Mouse (Mus musculus): ENCODE data around the gene Prnp. TPM values are rescaled to one million over a fixed set of nuclear protein-coding genes. Genes with fewer than 3 reads are reported as not detected.
A peak's percentile ranks its signal among the peaks of the same experiment; 100 is the strongest.

The Prnp gene
- polyA plus RNA-seq, 1 experiment from 2014 or later: 184 TPM

DNA sequence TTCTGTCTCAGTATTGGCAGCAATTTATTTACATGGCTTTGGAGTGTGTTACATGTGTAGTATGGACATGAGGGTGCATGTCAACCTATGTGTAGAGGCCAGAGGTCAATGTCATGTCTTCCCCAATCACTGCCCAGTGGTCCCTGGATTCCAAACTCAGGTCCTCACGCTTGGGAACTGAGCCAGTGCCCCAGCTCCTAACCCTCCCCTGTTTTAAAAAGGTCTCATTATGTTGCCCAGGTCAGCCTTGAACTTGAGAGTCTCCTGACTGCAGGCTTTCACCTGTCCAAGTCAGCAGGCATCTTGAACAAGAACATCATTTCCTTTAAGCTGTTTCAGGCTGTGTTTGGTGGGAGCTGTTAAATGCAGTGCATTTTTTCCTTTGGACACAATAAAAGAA is 822 bp upstream of the Prnp start:
- Histone ChIP-seq H3K4me2 (replicated peaks) (peak overlapping the region; percentile 54; the same call in 1 of the 2 replicates), H3K4me3 (no peak overlapping the region), H3K4me1 (peaks cover 43% of the 10 kb centered on the region), H3K27me3 (no peaks in the 10 kb centered on the region), H3K9me3 (no peaks in the 10 kb centered on the region), H3K9ac (replicated peaks) (no peak overlapping the region), H3K27ac (replicated peaks) (no peak overlapping the region), H3K36me3 (no peaks in the 10 kb centered on the region)
- WGBS: 76% methylated on average over 1 of the region's 1 CpGs
- ATAC-seq (replicated peaks): no peak

DNA sequence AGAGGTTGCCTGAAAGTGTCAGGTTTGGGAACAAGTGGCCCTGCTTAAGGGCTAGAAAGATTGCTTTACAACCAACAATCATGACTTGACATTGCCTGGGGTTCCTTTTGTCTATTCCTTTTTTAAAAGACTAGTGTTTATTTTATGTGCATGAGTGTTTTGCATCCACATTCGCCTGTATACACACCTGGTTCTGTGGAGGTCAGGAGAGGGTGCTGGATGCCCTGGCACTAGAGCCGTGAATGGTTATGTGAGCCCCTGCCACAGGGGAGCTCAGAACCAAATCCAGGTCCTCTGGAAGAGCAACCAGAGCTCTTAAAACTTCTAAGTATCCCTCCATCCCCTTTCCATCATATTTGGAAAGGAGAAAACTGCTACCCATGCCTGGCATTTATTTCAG is 1.1 kb downstream of the Prnp start:
- 52% methylated on average over 2 of the region's 2 CpGs for WGBS
- Histone ChIP-seq H3K9me3 (no peaks in the 10 kb centered on the region), H3K4me1 (peaks cover 44% of the 10 kb centered on the region), H3K27ac (replicated peaks) (peak overlapping the region; percentile 98), H3K4me2 (replicated peaks) (peak overlapping the region; percentile 54), H3K4me3 (peak overlapping the region; percentile 94), H3K27me3 (no peaks in the 10 kb centered on the region), H3K9ac (replicated peaks) (peak overlapping the region; percentile 94), H3K36me3 (peaks cover 10% of the 10 kb centered on the region; the same call in 1 of the 2 replicates)
- no peak for ATAC-seq (replicated peaks)

DNA sequence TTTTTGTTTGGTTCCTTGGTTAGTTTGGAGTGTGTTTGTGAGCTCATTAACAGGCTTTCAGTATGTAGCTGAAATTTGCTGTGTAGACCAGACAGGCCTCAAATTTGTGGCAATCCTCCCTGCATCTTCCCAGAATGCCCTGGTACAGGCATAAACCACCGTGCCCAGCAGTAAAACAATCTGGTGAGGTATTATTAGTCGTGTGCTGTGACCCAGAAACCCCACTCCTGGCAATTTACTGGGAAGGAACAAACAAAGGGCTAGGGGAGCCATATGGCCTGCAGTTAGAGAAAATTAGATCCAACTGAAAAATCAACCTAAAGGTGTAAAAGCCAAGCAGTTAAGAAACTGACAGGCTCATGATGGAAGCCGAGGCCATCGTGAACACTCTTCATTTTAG is 1.6 kb downstream of the Prnp start:
- H3K4me2 ChIP-seq (replicated peaks): peak overlapping the region; percentile 54
- 14% methylated on average over 4 of the region's 4 CpGs for WGBS

DNA sequence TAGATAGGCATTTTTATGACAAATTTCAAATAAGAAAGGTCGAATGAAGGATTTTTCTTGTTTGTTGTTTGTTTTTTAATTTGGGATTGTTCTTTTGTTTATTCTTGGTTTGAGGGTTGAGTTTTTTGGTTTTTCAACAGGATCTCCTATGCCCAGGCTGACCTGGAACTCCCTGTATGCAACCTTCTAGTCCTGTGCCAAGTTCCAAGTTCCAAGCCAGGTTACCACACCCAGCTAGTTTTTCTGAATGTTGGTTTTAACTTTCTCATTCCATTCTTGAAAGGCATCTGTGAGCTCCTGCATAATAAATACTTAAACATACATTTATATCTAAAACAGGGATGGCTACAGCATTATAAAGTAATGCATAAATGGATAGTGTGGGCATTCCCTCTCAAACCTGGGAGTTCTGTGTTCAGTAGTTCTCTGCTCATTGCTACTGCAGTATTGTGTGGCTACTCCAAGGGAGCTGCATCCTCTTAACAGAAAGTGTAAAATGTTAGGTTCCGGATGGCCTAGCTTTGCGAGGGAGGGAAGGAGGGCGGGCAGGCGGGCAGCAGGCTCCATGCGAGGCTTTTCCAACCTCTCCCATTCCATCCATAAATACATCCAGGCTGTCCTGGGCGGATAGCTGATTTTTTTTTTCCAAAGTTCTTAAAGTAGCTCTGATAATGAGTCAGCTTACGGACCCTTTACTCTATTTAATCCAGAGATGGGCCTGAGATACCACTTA is 3.0 kb downstream of the Prnp start:
- WGBS: 87% methylated on average over 8 of the region's 8 CpGs
- Histone ChIP-seq H3K9ac (replicated peaks) (no peak overlapping the region), H3K36me3 (peaks cover 21% of the 10 kb centered on the region), H3K4me2 (replicated peaks) (peak overlapping the region; percentile 54), H3K4me1 (peaks cover 44% of the 10 kb centered on the region), H3K9me3 (no peaks in the 10 kb centered on the region), H3K27me3 (no peaks in the 10 kb centered on the region), H3K4me3 (peak overlapping the region; percentile 94), H3K27ac (replicated peaks) (no peak overlapping the region)
- no peak for ATAC-seq (replicated peaks)

More for the DNA sequence above, 1.6 kb downstream of the Prnp start:
- peak overlapping the region; percentile 94 for H3K4me3 ChIP-seq
- ATAC-seq (replicated peaks): no peak
- no peaks in the 10 kb centered on the region for H3K9me3 ChIP-seq
- H3K9ac ChIP-seq (replicated peaks): peak overlapping the region; percentile 94
- H3K4me1 ChIP-seq: peaks cover 44% of the 10 kb centered on the region
- H3K27ac ChIP-seq (replicated peaks): peak overlapping the region; percentile 98
- H3K27me3 ChIP-seq: no peaks in the 10 kb centered on the region
- peaks cover 14% of the 10 kb centered on the region; the same call in 1 of the 2 replicates for H3K36me3 ChIP-seq

DNA sequence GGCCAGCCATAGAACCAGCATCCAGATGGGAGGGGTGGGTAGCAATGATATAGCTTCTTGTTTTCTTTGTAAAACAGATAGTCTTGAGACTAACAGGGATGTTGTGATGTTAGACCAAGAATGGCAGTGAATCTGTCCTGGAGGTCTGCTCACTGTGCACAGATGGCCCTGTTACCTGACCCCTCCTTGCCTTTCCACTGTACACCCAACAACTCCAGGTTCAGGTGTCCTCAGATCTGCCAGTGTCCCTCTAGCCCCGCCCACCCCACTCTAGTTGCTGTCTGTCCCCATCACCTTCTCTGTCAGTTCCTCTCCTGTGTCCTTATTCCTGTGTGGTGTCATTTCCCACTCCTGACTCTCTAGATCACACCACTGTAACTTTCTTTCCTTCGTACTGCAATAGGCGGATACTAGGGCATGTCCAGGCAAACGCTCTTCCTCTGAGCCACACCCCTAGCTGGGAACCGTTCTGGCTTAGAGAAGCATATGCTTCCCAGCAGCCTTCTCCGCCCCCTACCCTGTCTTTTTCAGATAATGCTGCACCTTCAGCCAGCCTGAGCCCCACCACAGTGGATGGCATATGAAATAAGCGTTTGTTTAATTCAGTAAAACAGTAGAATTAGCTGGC is 22.7 kb downstream of the Prnp start:
- H3K4me3 ChIP-seq: no peak overlapping the region
- peaks cover 12% of the 10 kb centered on the region for H3K36me3 ChIP-seq
- no peaks in the 10 kb centered on the region for H3K9me3 ChIP-seq
- H3K9ac ChIP-seq (replicated peaks): no peak overlapping the region
- H3K4me1 ChIP-seq: peaks cover 15% of the 10 kb centered on the region
- 70% methylated on average over 7 of the region's 7 CpGs for WGBS
- no peaks in the 10 kb centered on the region for H3K27me3 ChIP-seq
- no peak overlapping the region for H3K4me2 ChIP-seq (replicated peaks)
- H3K27ac ChIP-seq (replicated peaks): 0 out of 2 replicates have a peak overlapping the region, but pooled peaks have one; percentile 69
- ATAC-seq (replicated peaks): no peak

DNA sequence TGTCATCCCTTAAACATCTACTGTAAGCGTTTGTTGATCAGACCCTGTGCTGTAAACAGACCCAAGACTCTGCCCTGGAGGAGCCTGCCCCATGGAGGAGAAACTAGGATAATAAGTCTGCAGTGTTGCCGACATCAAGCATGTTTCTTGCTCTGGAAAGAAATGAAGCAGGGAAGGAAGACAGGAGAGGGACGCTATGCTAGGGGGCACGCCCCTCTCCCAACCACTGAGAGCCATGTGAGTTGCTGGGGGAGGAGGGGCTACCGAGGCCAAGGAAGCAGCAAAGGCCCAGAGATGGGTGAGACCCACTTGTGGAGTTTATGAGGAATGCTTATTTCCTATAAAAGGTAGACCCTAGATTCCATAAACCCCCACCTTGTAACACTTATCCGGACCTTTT is 23.3 kb downstream of the Prnp start:
- Histone ChIP-seq H3K27ac (replicated peaks) (peak overlapping the region; percentile 69), H3K36me3 (peaks cover 18% of the 10 kb centered on the region), H3K9ac (replicated peaks) (no peak overlapping the region), H3K9me3 (no peaks in the 10 kb centered on the region), H3K4me2 (replicated peaks) (no peak overlapping the region), H3K4me3 (no peak overlapping the region), H3K4me1 (peaks cover 15% of the 10 kb centered on the region), H3K27me3 (no peaks in the 10 kb centered on the region)
- 24% methylated on average over 6 of the region's 6 CpGs for WGBS
- no peak; the same call in 1 of the 2 replicates for ATAC-seq (replicated peaks)

DNA sequence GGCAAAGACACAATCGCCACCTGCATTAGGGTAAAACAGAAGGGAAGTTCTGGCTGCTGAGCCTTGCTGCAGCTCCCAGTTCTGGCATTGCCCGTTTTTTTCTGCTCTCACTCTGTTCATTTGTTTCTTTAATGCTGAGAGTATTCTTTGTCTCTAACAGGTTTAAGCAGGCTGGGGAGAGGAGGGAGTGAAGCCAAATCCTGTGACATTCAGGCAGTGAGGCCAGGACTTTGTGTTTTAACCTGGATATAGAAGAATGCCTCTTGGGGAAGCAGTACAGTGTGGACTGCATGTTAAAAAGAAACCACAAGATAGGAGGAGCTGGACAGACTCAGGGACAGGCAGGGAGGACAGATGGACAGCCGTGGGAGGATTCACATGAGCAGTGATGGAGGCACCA is 23.9 kb downstream of the Prnp start:
- Histone ChIP-seq H3K27me3 (no peaks in the 10 kb centered on the region), H3K9ac (replicated peaks) (no peak overlapping the region), H3K4me3 (no peak overlapping the region), H3K4me1 (peaks cover 15% of the 10 kb centered on the region), H3K9me3 (no peaks in the 10 kb centered on the region), H3K4me2 (replicated peaks) (no peak overlapping the region), H3K27ac (replicated peaks) (peak overlapping the region; percentile 69), H3K36me3 (peaks cover 19% of the 10 kb centered on the region)
- ATAC-seq (replicated peaks): peak; percentile 45; the same call in 1 of the 2 replicates
- WGBS: 28% methylated on average over 3 of the region's 3 CpGs

DNA sequence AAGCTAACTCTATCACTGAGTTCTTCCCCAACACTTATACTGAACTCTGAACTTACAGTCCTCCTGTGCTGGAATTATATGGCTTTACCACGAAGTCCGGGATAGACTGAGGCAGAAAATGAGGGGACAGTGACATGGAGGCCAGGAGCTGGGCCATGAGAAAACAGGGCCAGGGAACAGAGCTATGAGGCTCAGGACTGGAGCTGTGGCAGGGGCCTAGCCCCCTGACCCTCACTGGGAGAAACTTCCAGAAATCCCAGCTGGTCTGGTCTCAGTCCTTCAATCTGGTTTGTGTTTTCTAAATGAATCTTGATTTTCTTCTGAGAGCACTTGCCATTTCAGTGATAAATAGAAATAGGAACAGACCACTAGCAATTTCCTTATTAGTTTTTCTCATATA is 24.5 kb downstream of the Prnp start:
- no peak overlapping the region for H3K4me3 ChIP-seq
- H3K27me3 ChIP-seq: no peaks in the 10 kb centered on the region
- peaks cover 19% of the 10 kb centered on the region for H3K36me3 ChIP-seq
- WGBS: 96% methylated on average over 2 of the region's 2 CpGs
- H3K4me2 ChIP-seq (replicated peaks): no peak overlapping the region
- H3K9me3 ChIP-seq: no peaks in the 10 kb centered on the region
- H3K27ac ChIP-seq (replicated peaks): no peak overlapping the region
- no peak for ATAC-seq (replicated peaks)
- no peak overlapping the region for H3K9ac ChIP-seq (replicated peaks)
- peaks cover 15% of the 10 kb centered on the region for H3K4me1 ChIP-seq

DNA sequence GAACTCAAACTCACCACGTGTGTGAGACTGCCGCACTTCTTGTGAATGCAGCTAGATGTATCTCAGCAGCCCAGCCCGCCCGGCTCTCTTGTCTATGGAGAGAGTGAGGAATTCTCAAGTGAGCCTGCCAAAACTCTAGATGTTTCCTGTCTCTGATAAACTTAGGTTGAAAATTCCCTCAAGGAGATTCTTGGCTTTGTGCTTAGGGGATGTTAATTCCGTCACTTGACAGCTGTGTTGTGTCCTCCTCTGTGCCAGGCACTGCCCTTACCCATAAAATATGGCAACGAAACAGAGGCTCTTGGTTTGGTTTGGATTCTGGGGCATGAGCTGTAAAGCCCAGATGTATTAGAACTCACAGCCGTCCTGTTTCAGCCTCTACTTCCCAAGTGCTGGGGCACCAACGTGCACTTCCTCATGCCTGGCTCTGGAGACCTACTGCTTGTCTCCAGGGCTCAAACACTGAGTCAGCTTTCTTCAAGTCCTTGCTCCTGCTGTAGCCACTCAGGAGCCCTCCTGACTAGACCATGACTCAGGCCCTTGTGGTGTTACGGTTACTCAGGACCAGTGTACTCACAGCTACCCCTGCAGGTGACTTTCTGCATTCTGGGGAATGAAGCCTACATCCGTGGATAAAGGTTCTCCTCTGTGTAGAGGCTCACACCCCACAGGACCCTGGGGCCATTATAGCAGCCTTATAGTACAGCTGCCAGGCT is 25.8 kb downstream of the Prnp start:
- H3K4me1 ChIP-seq: peaks cover 15% of the 10 kb centered on the region
- no peak overlapping the region for H3K4me3 ChIP-seq
- no peaks in the 10 kb centered on the region for H3K27me3 ChIP-seq
- WGBS: 80% methylated on average over 10 of the region's 10 CpGs
- H3K9me3 ChIP-seq: no peaks in the 10 kb centered on the region
- ATAC-seq (replicated peaks): no peak
- no peak overlapping the region for H3K9ac ChIP-seq (replicated peaks)
- no peak overlapping the region for H3K4me2 ChIP-seq (replicated peaks)
- peaks cover 19% of the 10 kb centered on the region for H3K36me3 ChIP-seq
- no peak overlapping the region for H3K27ac ChIP-seq (replicated peaks)

DNA sequence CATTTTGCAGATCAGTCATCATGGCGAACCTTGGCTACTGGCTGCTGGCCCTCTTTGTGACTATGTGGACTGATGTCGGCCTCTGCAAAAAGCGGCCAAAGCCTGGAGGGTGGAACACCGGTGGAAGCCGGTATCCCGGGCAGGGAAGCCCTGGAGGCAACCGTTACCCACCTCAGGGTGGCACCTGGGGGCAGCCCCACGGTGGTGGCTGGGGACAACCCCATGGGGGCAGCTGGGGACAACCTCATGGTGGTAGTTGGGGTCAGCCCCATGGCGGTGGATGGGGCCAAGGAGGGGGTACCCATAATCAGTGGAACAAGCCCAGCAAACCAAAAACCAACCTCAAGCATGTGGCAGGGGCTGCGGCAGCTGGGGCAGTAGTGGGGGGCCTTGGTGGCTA is 26.7 kb downstream of the Prnp start:
- Histone ChIP-seq H3K9ac (replicated peaks) (no peak overlapping the region), H3K4me3 (no peak overlapping the region), H3K27ac (replicated peaks) (no peak overlapping the region), H3K9me3 (no peaks in the 10 kb centered on the region), H3K27me3 (no peaks in the 10 kb centered on the region), H3K4me1 (peaks cover 15% of the 10 kb centered on the region), H3K36me3 (peaks cover 19% of the 10 kb centered on the region), H3K4me2 (replicated peaks) (no peak overlapping the region)
- ATAC-seq (replicated peaks): no peak
- WGBS: 98% methylated on average over 10 of the region's 10 CpGs

DNA sequence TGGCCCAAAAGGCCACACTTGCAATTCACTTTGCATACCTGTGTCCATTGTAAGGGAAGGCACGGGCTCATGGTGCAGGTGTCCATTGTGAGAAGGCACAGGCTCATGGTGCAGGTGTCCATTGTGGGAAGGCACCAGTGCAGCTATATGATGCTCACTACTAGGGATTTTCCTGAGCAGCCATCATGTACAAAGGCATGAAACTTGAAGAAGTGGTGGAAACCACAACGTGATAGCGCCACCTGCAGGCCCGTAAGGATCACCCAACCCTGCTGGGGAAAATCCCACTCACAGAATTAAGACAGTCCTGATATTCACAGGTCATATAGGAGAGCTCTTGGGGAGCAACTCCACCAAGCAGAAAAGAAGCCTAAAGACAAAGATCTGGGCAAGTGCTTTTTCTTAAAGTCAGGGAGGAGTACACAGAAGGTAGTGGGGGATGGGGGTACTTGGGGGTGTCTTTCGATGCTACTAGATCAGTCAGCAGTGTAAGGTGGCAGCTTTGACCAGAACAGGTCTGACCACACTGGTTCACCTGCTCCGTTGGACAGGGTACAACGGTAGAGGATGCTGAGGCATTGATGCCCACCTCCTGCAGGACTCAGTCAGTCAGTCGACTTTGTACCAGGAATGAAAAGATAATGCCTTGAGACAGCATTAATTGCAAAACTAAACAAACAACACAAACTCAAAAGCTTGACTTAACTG is 29.8 kb downstream of the Prnp start:
- WGBS: 40% methylated on average over 8 of the region's 8 CpGs
- Histone ChIP-seq H3K4me3 (no peak overlapping the region), H3K36me3 (peaks cover 19% of the 10 kb centered on the region), H3K9me3 (no peaks in the 10 kb centered on the region), H3K27me3 (no peaks in the 10 kb centered on the region), H3K4me1 (no peaks in the 10 kb centered on the region), H3K9ac (replicated peaks) (no peak overlapping the region), H3K27ac (replicated peaks) (no peak overlapping the region; the same call in 1 of the 2 replicates), H3K4me2 (replicated peaks) (no peak overlapping the region)
- peak; percentile 83 for ATAC-seq (replicated peaks)

DNA sequence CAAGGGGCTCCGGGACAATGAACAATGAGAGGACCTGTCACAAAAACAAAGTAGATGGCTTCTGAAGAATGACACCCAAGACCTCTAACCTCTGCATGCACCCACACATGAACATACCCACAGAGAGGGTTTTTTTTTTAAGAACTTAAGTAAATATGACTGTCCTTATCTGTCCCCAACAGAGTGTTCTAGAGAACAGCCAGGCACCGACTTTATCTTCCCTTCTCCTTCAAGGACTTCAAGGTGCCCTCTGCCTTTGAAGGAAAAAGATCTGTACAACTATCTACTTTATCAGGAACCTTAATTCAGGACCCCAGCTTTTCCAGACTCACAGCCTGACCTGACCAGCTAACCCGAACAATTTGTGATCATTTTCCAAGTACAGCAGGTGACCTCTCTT is 30.8 kb downstream of the Prnp start:
- ATAC-seq (replicated peaks): no peak
- H3K4me1 ChIP-seq: no peaks in the 10 kb centered on the region
- no peak overlapping the region for H3K4me3 ChIP-seq
- H3K27me3 ChIP-seq: no peaks in the 10 kb centered on the region
- 91% methylated on average over 3 of the region's 3 CpGs for WGBS
- H3K4me2 ChIP-seq (replicated peaks): no peak overlapping the region
- no peaks in the 10 kb centered on the region for H3K9me3 ChIP-seq
- H3K36me3 ChIP-seq: peaks cover 19% of the 10 kb centered on the region
- no peak overlapping the region for H3K27ac ChIP-seq (replicated peaks)
- no peak overlapping the region for H3K9ac ChIP-seq (replicated peaks)
